Mouse (Mus musculus) naive thymus-derived CD4-positive, alpha-beta T cell, adult 2 months (primary cell): Measurements from ENCODE around the gene 4930453N24Rik.

ENCODE experiments used
- DNase-seq: peaks from one replicate; pipeline ENCODE4 v3.0.0-alpha.2; 2011; ENCODE audit warnings: low read depth

4930453N24Rik gene

DNA sequence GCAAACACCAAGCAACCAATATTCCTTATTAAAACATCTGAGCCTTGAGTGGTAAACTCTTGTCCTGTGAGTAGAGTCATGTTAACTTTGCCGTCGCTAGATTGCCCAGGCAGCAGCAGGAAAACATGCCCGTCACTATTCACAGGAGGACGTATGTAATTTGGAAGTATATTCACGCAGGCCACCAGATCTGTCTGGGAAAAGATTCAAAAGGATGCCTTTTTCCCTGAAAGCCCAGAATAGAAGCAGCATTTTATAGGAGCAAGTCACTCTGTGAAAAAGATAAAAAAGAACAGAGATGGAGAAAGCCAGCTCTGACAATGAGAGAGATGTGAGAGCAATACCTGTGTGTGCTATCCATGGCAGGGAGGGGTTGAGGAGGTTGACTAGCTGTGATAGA is 49.4 kb downstream of the 4930453N24Rik start:
- no peak for DNase-seq

DNA sequence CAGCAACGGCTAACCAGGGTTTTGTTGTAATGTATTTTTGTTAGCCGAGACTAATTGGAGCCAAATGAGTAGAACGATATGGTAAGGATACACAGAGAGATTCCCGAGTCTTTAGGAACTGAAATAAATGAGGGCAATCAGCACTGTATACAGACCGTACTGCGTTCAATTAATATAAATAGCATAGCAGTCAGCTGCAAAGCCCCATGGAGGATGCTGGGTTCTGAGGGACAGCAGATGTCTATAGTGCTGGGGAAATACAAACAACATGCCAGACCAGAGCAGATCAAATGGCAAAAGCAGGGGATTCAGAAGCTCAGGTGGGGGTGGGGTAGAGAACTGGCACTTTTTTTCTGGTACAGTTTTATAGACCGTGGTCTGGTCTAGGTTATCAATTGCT is 51.9 kb downstream of the 4930453N24Rik start:
- no peak for DNase-seq

DNA sequence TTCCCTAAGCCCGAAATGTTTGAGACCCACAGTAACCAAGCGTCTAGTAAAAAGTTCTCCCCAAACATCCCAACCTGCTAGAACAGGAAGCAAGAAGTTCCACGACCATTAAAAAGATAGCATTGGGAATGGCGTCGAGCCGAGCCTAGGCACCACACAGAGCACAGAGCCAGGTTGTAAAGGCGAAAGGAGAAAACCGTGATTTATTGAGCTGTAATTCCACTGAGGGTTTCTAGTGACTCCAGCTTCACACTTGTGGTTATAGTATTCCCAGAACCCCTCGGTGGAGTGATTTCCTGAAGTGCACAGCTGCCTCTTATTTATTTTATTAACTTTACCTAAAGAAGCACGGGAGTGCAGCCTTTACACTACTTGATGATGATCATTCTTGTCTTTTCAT is 53.1 kb downstream of the 4930453N24Rik start:
- no peak for DNase-seq

DNA sequence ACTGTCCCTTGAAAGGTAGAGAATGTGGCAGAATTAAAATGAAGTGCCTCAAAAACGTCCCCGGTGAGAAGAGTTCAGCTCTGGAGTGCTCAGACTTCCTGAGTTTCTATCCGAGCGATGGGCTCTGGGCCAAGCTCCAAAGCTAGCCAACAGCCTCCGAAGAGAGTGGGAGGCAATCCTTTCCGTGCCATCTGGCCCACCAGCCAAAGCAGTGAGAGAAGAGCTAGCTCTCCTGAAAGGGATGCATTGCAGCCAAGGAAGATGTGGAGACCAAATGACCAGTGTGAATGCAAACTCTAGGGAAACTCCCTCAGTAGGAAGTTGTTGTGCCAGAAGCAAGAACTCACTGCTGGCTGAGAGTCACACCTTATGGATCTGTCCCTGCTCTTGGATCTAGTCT is 59.1 kb downstream of the 4930453N24Rik start:
- DNase-seq: no peak
